Comparison of ENCODE assay signal across 12 mouse cellular contexts in genomic region chr3:116333711-116334110, GRCm38 (mm10).
"Had no signal": no experiment of that assay in that cellular context is flagged by ENCODE, and none has a peak within 500 bp of the region (broad histone marks: within the 10 kb centered on the region; RNA-seq: fewer than 3 reads in every experiment).

No protein-coding gene starts in this region.

- H3K36me3 ChIP-seq: midbrain, embryonic 12.5 days; neural tube, embryonic 15.5 days; stomach, embryonic 15.5 days had no signal

- ATAC-seq: midbrain, embryonic 16.5 days had no signal

- H3K27me3 ChIP-seq: midbrain, embryonic 12.5 days; neural tube, embryonic 13.5 days; neural tube, embryonic 15.5 days; stomach, embryonic 15.5 days had no signal

- H3K27ac ChIP-seq: midbrain, embryonic 10.5 days; midbrain, embryonic 12.5 days; neural tube, embryonic 13.5 days; neural tube, embryonic 15.5 days; stomach, embryonic 15.5 days; stomach, postnatal 0 days had no signal

- H3K4me3 ChIP-seq: midbrain, embryonic 10.5 days; midbrain, embryonic 12.5 days; myocyte; neural tube, embryonic 13.5 days; neural tube, embryonic 15.5 days; stomach, embryonic 15.5 days had no signal

- H3K4me2 ChIP-seq: lung, embryonic 14.5 days; midbrain, embryonic 12.5 days; neural tube, embryonic 13.5 days; neural tube, embryonic 15.5 days; stomach, embryonic 15.5 days had no signal

- H3K9ac ChIP-seq: lung, embryonic 14.5 days; midbrain, embryonic 12.5 days; neural tube, embryonic 13.5 days; neural tube, embryonic 15.5 days; stomach, embryonic 15.5 days had no signal

- H3K9me3 ChIP-seq: midbrain, embryonic 10.5 days; midbrain, embryonic 12.5 days; neural tube, embryonic 13.5 days; neural tube, embryonic 15.5 days; stomach, embryonic 15.5 days had no signal

- DNase-seq: lung, adult 18-20 months; right cerebral cortex, adult 18-20 months; right cerebral cortex, postnatal 25 days had no signal

- H3K4me1 ChIP-seq: midbrain, embryonic 12.5 days; neural tube, embryonic 13.5 days; neural tube, embryonic 15.5 days; stomach, embryonic 15.5 days had no signal
